Mouse (Mus musculus) lung, postnatal 0 days (tissue): ENCODE data around the gene Gpr182.

Source experiments
- CTCF ChIP-seq: IDR thresholded peaks from 2 replicates; pipeline ENCODE4 v1.5.1; 2016; ENCODE audit warnings: antibody characterized with exemption, mild to moderate bottlenecking
- EP300 ChIP-seq: IDR thresholded peaks from 2 replicates; pipeline ENCODE4 v1.6.1; 2016; ENCODE audit warnings: antibody characterized with exemption, mild to moderate bottlenecking, control low read depth

DNA sequence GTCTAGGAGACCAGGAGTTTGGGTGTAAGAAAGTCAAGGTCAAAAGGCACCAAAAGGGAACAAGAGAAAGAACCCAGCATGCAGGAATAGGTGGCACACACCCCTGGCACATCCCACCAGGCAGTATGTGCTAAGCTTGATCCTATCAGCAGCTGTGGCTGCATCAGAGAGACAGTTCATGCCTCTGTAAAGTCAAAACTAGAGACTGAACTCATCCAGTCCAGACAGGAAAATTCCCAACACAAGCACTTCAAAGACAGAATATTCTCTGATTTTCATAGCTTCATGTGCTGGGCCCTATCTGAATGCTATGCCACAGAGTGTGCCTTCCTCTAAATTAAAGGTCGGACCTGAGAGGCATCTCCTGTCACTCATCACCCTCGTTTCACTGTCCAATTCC lies 14.0 kb downstream of the Gpr182 start:
- TF ChIP-seq CTCF = no peak
- no peak for TF ChIP-seq EP300
